Mouse (Mus musculus) hindbrain, embryonic 10.5 days (tissue): ENCODE data around the gene Scgn. TPM values are rescaled to one million over a fixed set of nuclear protein-coding genes. Genes with fewer than 3 reads are reported as not detected.

Experiments used
- DNase-seq: peaks from one replicate; pipeline ENCODE4 v3.0.0-alpha.2; 2017; ENCODE audit warnings: low spot score
- H3K27ac ChIP-seq: fragments of 300-500 bp; sonication (generic); 2 replicates; pipeline ENCODE4 v1.5.1; 2016; ENCODE audit warnings: mild to moderate bottlenecking, moderate library complexity
- H3K27me3 ChIP-seq: fragments of 300-500 bp; sonication (generic); 2 replicates; pipeline ENCODE4 v1.6.1; 2016; ENCODE audit warnings: mild to moderate bottlenecking; ENCODE audit not compliant: poor library complexity, insufficient read depth, severe bottlenecking
- H3K36me3 ChIP-seq: fragments of 300-500 bp; sonication (generic); 2 replicates; pipeline ENCODE4 v1.6.1; 2016; ENCODE audit warnings: mild to moderate bottlenecking, moderate library complexity
- H3K4me1 ChIP-seq: fragments of 300-500 bp; sonication (generic); replicated peaks from 2 replicates; pipeline ENCODE4 v1.6.1; 2016; ENCODE audit warnings: mild to moderate bottlenecking
- H3K4me3 ChIP-seq: fragments of 300-500 bp; sonication (generic); 2 replicates; pipeline ENCODE4 v1.5.1; 2016; ENCODE audit warnings: mild to moderate bottlenecking, moderate library complexity
- H3K9me3 ChIP-seq: fragments of 300-500 bp; sonication (generic); 2 replicates; pipeline ENCODE4 v1.6.1; 2016; ENCODE audit warnings: mild to moderate bottlenecking, moderate library complexity
- WGBS: fragments of 180-500 bp; shearing (Covaris S2); methylation state at CpG from one replicate; pipeline ENCODE4 v1.1.7; 2016; 5-methylcytosine and 5-hydroxymethylcytosine counted together
- polyA plus RNA-seq: library from polyadenylated mRNA; unstranded; fragments of >200 nt; fragmentation: Nextera tagmentation; extraction: Ambion mirVana; gene quantifications from 2 replicates; pipeline ENCODE4 v1.2.1, GENCODE M21; 2016

Gene Scgn
- polyA plus RNA-seq, 1 experiment from 2014 or later: not detected

DNA sequence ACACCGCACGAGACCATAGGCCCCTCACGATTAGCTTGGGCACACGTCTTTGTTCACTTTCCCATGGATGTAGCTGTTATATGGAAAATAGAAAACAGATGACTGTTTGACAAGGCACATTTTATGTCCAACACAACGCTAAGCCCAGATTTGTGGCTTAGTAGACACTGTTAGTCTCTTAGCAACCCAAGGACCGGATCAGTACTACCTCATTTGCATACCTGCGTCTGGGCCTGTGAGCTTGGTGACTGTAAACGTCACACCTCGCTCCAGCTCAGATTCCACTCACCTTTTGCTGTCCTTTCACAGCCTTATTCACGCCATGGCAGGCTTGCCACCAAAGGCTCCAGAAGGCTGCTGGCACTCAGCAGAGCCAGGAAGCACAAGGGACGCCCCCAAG, 60.1 kb downstream of the Scgn start:
- H3K4me3 ChIP-seq: no peak overlapping the region
- H3K36me3 ChIP-seq: no peaks in the 10 kb centered on the region
- H3K4me1 ChIP-seq: 0 out of 2 replicates have a peak, but pooled peaks cover 2% of the 10 kb centered on the region
- H3K27ac ChIP-seq: no peak overlapping the region
- 74% methylated on average over 11 of the region's 11 CpGs for WGBS
- no peaks in the 10 kb centered on the region for H3K9me3 ChIP-seq
- no peaks in the 10 kb centered on the region for H3K27me3 ChIP-seq
- DNase-seq: no peak

DNA sequence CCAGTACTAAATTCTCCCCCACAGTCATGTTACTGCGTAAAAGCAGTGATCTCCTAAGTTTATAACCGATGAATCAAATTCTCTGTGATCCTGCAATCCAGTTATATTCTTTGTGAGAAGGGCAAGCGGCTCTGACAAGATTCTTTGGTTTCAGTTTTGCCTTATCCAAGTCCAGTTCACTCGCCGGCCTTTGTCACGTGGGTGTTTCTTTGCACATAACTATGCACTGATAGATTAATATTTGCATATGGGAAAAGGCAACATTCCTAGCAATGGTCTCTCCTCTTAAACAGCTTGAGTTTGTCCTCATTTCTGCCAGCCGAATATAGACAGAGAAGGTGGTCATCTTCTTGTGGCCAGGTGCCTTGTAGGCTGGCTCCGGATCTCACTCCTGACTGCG, 60.6 kb downstream of the Scgn start:
- Histone ChIP-seq H3K4me3 (no peak overlapping the region), H3K4me1 (0 out of 2 replicates have a peak, but pooled peaks cover 2% of the 10 kb centered on the region), H3K27me3 (no peaks in the 10 kb centered on the region), H3K36me3 (no peaks in the 10 kb centered on the region), H3K27ac (no peak overlapping the region), H3K9me3 (no peaks in the 10 kb centered on the region)
- no peak for DNase-seq
- WGBS: 94% methylated on average over 9 of the region's 9 CpGs

DNA sequence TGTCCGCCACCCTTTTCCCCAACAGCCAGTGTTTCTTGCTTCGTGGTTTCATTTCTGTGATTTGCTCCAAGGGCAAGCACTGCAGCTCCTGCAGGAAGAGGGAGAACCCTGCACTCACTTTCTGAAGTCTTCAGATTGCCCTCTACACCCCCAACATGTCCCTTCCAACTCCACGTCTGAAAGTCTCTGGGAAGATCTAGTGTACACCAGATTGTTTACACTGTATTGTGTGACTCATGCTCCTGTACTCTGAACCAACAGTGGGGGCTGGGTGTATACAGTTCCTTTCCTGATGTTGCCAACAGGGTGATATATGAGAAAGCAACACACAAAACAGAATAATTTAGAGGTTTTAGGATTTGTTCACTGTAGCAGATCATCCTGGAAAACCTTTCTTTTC, 62.4 kb downstream of the Scgn start:
- no peaks in the 10 kb centered on the region for H3K27me3 ChIP-seq
- DNase-seq: no peak

DNA sequence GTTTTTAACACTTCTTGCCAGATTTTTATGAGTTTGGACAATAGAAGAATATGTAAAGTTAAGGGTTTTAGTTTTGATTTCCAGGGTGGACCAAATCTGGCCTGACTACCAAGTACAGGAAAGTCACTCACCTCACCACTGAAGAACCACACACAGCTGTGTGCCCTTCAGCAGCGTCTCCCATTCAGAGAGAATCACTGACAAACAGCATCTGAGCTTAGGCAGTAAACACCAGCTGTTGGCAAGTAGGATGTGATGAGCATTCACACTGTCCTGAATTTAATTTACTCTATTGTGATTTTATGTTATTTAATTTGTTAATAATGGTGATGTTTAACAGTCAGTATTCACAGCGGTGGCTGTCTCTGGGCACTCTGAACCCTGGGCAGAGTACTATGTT, 65.2 kb downstream of the Scgn start:
- Histone ChIP-seq H3K27me3 (no peaks in the 10 kb centered on the region), H3K4me3 (no peak overlapping the region), H3K4me1 (no peaks in the 10 kb centered on the region), H3K9me3 (no peaks in the 10 kb centered on the region), H3K36me3 (no peaks in the 10 kb centered on the region), H3K27ac (no peak overlapping the region)
- DNase-seq: no peak
- WGBS: 65% methylated on average over 2 of the region's 2 CpGs

More for the DNA sequence above, 62.4 kb downstream of the Scgn start:
- Histone ChIP-seq H3K4me1 (0 out of 2 replicates have a peak, but pooled peaks cover 2% of the 10 kb centered on the region), H3K27ac (no peak overlapping the region), H3K9me3 (no peaks in the 10 kb centered on the region), H3K36me3 (no peaks in the 10 kb centered on the region), H3K4me3 (no peak overlapping the region)
- 69% methylated on average over 3 of the region's 3 CpGs for WGBS

DNA sequence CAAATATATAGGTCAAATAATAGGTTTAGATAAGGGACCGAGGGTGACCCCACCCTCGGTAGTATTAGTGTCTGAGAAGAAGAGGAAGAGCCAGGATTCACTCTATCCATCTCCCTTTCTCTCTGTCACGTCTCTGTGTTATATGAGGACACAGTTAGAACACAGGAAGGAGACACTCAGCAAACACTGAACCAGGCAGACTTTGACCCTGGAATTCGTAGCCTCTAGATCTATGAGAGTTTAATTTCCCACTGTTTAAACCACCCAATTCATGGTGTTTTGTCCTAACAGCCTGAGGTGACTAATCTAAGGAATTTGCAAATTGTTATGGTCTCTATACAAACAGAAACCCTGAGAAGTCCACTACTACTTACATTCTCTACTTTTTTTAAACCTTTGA, 73.3 kb downstream of the Scgn start:
- no peaks in the 10 kb centered on the region for H3K9me3 ChIP-seq
- H3K27ac ChIP-seq: no peak overlapping the region
- H3K27me3 ChIP-seq: no peaks in the 10 kb centered on the region
- H3K4me1 ChIP-seq: peaks cover 8% of the 10 kb centered on the region; the same call in 1 of the 2 replicates
- H3K36me3 ChIP-seq: no peaks in the 10 kb centered on the region
- 84% methylated on average over 4 of the region's 4 CpGs for WGBS
- DNase-seq: no peak
- no peak overlapping the region for H3K4me3 ChIP-seq

DNA sequence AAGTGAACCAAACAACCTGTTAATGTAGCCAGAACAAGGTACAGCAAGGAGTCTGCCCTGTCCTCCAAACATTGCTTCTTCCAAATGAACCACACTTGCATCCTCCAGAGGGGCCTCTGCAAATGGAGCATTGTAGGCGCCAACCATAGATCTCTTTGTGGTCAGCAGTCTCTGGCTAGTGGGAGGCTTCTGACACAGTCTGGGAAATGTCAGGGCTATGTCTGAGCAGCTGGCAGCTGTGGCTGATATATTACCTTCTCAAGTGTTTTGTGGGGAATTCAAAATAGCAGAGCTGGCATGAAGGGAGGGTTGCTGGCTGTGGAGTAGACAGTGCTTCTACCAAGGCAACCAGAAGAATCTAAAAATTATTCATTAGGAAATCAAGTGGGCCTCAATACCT, 74.9 kb downstream of the Scgn start:
- Histone ChIP-seq H3K4me1 (peaks cover 8% of the 10 kb centered on the region; the same call in 1 of the 2 replicates), H3K27ac (no peak overlapping the region), H3K4me3 (no peak overlapping the region), H3K9me3 (no peaks in the 10 kb centered on the region), H3K27me3 (no peaks in the 10 kb centered on the region), H3K36me3 (no peaks in the 10 kb centered on the region)
- WGBS: 86% methylated on average over 1 of the region's 1 CpGs
- DNase-seq: no peak

DNA sequence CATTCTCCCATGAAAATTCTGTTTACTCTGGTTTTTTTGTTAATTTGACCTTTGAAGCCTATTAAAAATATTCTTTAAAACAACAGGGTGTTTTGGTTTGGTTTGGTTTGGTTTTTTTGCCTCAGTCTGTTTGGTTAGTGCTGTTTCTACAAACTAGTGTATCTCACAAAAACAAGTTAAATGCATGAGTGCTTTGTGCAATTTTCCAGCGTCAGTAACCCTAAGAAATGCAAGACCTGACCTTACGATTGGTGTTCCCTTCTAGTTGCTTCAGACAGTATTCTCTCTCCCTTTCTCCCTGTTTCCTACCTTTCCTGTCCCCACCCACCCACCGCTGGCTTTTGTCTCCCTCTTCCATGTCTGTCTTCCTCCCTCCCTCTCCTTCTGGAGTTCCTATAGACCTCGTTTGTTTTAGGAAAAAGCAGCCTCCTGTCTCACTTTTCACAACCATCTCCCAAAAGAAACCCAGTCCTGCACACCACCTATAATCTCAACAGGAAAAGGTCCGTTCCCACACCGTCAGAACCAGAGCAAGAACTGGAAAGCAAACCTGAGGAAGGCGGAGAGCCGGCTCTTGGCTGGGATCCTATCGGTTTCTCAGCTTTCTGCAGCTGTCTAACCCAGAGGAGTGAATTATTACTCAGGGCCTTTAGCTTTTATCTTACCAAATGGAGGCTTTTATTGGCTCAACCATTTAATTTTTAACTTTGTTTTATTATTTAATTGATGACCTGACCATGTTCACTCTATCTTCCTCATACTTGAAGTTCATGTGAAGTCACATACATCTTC, 76.4 kb downstream of the Scgn start, which contains the start of gene Slc17a4:
Gene Slc17a4, minus strand, starts transcription at position 634 of the 792 bp plus-strand sequence.
- Histone ChIP-seq H3K9me3 (no peaks in the 10 kb centered on the region), H3K4me3 (no peak within 1 kb of the TSS), H3K27ac (no peak within 1 kb of the TSS), H3K27me3 (no peaks in the 10 kb centered on the region), H3K36me3 (no peaks in the 10 kb centered on the region), H3K4me1 (peaks cover 8% of the 10 kb centered on the region; the same call in 1 of the 2 replicates)
- no peak for DNase-seq
- 78% methylated on average over 9 of the region's 9 CpGs for WGBS

DNA sequence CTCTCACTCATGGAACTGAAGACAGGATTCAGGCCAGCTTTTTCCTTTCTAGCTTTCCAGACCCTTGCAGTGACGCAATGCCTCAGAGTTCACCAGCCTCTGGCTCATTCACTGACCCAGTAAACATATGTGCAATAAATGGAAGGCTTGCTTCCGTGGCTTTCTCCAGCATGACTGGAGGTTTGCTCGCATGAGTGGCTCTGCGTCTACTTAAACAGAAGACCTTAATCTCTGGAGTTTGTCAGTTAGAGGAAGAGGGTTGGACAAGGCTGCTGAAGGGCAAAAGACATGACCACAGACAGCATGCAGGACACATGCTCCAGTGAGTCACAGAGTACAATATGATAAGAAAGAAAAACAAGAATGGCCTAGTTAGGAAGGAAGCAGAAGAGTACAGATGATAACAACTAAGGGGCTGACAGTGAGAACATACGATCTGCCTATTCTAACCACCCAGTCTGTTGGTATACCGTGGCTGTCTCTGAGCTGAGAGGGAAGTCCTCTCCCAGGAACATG, 77.2 kb downstream of the Scgn start:
- Histone ChIP-seq H3K27me3 (no peaks in the 10 kb centered on the region), H3K9me3 (no peaks in the 10 kb centered on the region), H3K36me3 (no peaks in the 10 kb centered on the region), H3K27ac (no peak overlapping the region), H3K4me3 (no peak overlapping the region), H3K4me1 (peaks cover 8% of the 10 kb centered on the region; the same call in 1 of the 2 replicates)
- 62% methylated on average over 6 of the region's 6 CpGs for WGBS
- DNase-seq: no peak

DNA sequence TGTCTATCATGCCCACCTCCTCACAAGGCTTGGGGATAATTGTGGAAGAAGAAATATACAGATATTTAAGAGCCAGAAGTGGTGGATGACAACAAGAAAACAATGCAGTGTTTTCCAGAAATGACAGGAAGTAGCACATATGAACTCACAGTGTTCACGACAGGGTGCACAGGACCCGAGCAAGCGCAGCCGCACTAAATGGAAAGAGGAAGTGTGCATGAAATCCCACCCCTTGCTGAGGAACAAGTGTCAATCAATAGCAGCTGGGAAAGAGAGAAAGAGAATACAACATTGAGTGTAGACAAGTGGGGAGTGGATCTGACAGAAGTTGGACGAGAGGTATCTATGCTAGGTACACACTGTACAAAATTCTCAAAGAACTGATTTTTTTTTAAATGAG, 79.7 kb downstream of the Scgn start:
- H3K27ac ChIP-seq: no peak overlapping the region

DNA sequence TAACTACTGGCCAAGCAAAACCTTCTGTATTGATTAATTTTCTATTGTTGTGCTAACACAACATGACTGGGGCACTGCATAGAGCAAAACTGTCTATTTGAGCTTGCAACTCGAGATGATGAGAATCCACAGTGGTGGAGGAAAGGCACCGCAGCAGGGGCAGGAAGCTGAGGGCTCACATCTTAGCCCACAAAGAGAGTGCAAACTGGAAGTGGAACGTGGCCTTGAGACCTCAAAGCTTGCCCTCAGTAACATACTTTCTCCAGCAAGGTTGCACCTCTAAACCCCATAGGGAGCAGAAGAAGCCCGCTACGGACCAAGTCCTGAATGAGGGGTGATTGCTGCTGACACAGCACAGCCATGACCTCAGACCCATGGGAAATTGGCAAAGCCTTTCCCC, 80.9 kb downstream of the Scgn start:
- Histone ChIP-seq H3K4me1 (peaks cover 8% of the 10 kb centered on the region; the same call in 1 of the 2 replicates), H3K36me3 (no peaks in the 10 kb centered on the region), H3K27ac (no peak overlapping the region), H3K9me3 (no peaks in the 10 kb centered on the region), H3K4me3 (no peak overlapping the region), H3K27me3 (no peaks in the 10 kb centered on the region)
- DNase-seq: no peak
- WGBS: 77% methylated on average over 5 of the region's 5 CpGs

More for the DNA sequence above, 79.7 kb downstream of the Scgn start:
- DNase-seq: no peak
- WGBS: 89% methylated on average over 5 of the region's 5 CpGs
- Histone ChIP-seq H3K36me3 (no peaks in the 10 kb centered on the region), H3K4me1 (peaks cover 8% of the 10 kb centered on the region; the same call in 1 of the 2 replicates), H3K4me3 (no peak overlapping the region), H3K27me3 (no peaks in the 10 kb centered on the region), H3K9me3 (no peaks in the 10 kb centered on the region)

DNA sequence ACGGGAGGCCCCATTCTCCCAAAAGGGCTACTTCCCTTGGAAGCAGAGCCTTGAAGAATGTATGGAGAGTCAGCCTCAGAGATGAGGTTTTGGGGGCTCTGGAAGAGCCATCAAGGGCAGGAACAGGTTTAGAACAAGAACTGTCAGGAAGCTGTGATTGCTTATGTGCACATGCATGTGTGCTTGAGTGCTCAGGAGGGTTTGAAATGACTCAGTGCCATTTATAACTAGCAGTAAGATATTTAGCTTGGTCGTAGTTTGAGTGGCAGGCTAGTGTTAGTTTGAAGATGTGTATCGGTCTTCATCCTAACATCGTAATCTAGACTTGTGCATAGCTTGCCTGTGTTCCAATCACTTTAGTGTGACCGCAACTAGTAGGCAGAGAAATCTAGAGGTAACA, 84.1 kb downstream of the Scgn start:
- 94% methylated on average over 5 of the region's 5 CpGs for WGBS
- no peaks in the 10 kb centered on the region for H3K9me3 ChIP-seq
- H3K4me1 ChIP-seq: no peaks in the 10 kb centered on the region
- no peak for DNase-seq
- H3K27me3 ChIP-seq: no peaks in the 10 kb centered on the region
- H3K4me3 ChIP-seq: no peak overlapping the region
- H3K27ac ChIP-seq: no peak overlapping the region
- H3K36me3 ChIP-seq: no peaks in the 10 kb centered on the region
